Mouse (Mus musculus) heart, postnatal 10 days (tissue): ENCODE measurements at regions not wholly inside any gene's neighbourhood (a gene's known extent, or its start where the extent isn't known, plus 50 kb on each side); places are given as distances from the start of the nearest gene placed in this dataset.
A peak's percentile ranks its signal among the peaks of the same experiment; 100 is the strongest.

ENCODE experiments used
- DNase-seq, 2 experiments: peaks; one replicate each; pipeline ENCODE4 v3.0.0; 2021
- intact Hi-C: fragments of 180-260 bp; cut with DNase I; formaldehyde crosslinking; loops from one replicate; pipeline ENCODE4 v1.15.1; 2025

- intact Hi-C loops: no loop called here
- DNase-seq: no peak
Measured at GRCm38 (mm10) chr6:66224164-66224903, 271.9 kb downstream of the 4930544G11Rik start.

DNA sequence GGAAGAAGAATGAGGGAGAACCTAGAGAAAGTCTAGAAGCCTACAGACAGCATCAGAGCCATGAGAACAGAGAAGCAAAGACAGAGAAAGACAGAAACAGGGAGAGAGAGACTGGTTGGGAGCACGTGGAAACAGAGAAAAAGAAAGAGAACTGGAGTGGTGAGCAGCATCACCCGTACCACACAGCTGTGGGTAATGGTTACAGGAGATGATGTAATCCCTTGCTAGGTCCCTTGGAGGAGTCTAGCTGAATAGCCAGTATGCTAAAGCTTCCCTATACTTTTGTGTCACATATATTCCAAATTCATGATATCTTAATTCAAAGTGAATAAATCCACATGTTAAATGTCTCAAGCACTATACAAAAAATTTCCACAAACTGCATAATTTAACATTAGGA lies 284.0 kb downstream of the 4930544G11Rik start:
- intact Hi-C loops: no loop called here
- no peak for DNase-seq

- intact Hi-C loops: no loop called here
- DNase-seq: no peak
Measured at GRCm38 (mm10) chr6:66255378-66255777, 279.8 kb upstream of the Mad2l1 start.

GRCm38 (mm10) chr6:66263429-66263828 lies 271.8 kb upstream of the Mad2l1 start:
- intact Hi-C loops: no loop called here
- no peak for DNase-seq

DNA sequence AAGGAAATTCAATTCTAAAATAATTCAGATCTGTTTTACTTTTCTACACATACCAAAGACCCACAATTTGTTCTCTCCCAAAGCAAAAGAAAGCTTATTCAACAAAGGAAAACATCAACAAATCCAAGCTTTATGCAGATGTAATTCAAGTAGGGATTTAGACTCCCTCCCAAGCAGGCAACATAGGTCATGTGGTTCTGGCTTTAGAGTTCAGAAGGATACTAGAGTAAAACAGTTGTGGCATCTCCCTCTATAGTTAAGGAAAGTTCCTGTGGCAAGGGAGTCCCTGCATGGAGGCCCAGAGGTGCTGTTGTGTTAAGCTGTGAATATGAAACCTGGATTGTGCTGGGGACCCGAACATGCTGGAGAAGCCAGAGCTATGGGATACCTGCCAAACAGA lies 271.3 kb upstream of the Mad2l1 start:
- peak; percentile 7 to 12 for DNase-seq
- intact Hi-C loops: no loop called here

DNA sequence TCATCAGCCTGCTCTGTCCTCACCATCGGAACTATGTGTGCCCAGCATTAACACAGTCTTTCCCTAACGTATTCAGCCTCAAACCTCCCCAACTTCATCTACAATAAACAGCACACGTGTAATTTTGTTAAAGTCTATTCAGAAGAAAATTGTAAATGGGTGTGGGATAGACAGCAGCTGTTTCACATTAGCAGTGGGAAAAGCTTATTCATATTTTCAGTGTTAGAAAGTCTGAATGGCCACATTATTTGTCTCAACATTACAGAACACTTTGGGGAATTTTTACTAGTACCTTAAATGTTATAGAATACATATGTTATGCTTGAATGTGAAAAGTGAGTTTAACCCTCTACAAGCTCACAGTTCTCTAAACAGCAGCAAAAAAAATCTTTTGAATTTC lies 266.8 kb upstream of the Mad2l1 start:
- intact Hi-C loops: no loop called here
- DNase-seq: no peak

DNA sequence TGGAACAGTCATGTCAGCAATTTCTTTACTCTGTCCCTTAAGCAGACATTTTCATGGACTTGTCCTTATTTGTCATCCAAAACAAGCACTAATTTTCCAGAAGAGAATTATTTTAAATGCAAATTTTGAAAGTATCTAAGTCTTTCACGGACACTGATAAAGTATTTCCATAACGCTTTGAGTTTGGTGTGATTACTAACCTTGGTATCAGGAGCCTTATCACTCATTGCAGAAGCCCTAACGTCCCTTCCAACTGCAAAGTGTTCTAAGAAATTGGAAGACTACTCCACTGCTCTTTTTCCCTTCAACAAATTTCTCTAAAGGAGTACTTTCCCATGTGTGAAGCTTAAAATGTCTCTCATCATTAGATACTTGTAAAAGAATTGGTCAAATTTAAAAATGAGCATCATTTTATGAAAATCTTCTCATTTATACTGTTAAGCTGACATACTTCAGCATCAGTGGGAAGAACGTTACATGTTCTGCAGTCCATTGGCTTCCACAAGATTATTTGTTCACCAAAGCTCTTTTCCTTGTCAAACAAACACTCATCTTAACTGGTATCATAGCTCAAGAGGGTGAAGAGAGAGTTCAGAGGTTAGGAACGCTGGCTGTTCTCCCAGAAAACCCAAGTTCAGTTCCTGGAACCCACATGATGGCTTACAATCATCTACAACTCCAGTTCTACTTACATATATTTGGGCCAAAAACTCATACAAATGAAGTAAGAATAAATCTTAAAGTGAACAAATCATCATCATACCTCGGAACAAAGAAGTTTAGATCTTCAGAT lies 263.6 kb upstream of the Mad2l1 start:
- DNase-seq: peak; percentile 15 to 18
- intact Hi-C loops: no loop called here

DNA sequence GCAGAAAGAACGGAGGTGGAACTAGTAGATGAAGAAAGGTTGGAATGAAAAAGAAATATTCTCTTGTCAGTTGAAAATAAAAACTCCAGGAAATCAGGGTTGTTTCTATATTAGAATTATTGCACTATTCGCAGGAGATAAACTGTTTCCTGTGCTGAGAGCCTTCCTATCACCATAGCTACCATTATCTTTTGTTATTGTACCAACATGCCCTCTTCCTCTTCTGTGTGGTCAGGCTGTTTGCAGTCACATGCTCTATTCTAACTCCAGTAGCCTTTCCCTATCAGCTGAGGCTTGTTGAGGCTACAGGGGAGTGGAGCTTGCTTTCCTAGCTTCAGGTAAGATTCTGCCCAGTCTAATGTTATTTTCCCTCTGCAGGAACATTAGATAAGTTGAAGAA lies 263.0 kb upstream of the Mad2l1 start:
- DNase-seq: peak in 1 of 2 experiments; percentile 2
- intact Hi-C loops: no loop called here

DNA sequence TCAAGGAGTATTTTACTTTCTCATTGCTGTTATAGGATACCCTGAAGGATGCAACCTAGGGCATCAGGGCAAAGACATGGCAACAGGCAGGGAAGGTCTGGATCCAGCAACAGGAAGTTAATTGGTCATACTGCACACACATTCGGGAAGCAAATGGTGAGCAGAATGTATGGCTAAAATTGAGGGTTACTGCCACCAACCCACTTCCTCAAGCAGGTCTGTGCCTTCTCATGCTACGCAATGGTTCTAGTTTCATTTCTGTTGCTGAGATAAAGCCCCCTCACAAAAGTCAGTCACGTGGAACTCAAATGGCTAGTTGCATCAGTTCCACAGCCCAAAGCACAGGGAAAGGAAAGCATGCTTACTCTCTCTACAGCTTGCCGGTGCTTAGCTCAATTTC lies 260.5 kb upstream of the Mad2l1 start:
- no peak for DNase-seq
- intact Hi-C loops: no loop called here

GRCm38 (mm10) chr6:66280701-66281100 lies 254.5 kb upstream of the Mad2l1 start:
- intact Hi-C loops: no loop called here
- no peak for DNase-seq

DNA sequence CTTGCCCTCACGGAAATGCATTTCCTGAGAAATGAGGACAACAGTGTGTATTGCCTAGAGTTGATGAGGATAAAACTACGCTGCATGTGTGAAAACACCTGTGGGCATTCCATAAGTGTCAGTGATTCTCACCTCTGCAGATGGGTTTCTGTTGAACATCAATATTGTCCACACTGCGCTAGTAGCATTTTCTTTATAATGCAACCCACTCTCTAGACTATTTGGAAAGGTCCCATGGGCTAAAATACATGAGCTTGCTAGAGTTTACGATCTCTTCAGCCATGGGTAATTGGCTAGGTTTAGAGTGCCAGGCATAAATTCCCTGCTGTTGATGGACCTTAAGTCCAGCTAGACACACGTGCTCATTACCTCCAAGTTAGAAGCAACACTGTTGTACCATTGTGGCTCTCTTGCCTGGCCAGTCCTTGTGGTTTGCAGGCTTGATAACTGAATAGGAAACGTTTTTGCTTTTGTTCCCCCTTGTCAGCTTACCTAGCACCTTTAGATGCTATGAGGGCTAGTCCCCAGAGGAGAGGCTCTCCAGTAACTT lies 252.5 kb upstream of the Mad2l1 start:
- DNase-seq: no peak
- intact Hi-C loops: no loop called here

DNA sequence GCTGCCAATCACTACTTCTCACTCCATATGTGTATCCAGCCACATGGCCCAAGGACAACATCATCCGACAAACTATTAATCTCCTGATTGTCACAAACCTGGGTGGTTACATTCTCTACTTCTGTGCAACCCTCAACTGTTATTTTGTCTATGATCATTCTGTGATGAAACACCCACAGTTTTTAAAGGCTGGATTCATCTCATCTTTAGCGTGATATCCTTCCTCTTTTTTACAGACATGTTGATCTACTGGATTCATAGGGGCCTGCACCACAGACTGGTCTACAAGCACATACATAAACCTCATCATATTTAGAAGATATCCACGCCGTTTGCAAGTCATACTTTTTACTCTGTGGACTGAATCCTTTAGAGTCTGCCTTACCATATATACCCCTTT lies 251.7 kb upstream of the Mad2l1 start:
- DNase-seq: no peak
- intact Hi-C loops: no loop called here

- intact Hi-C loops: no loop called here
- no peak for DNase-seq
Measured at GRCm38 (mm10) chr6:66287607-66288006, 247.6 kb upstream of the Mad2l1 start.

GRCm38 (mm10) chr6:66289196-66289595 lies 246.0 kb upstream of the Mad2l1 start:
- DNase-seq: no peak
- intact Hi-C loops: no loop called here

- intact Hi-C loops: no loop called here
Measured at GRCm38 (mm10) chr6:66291576-66291975, 243.6 kb upstream of the Mad2l1 start.

GRCm38 (mm10) chr6:66298056-66298455 lies 237.1 kb upstream of the Mad2l1 start:
- intact Hi-C loops: no loop called here
- no peak for DNase-seq

More at GRCm38 (mm10) chr6:66291576-66291975, 243.6 kb upstream of the Mad2l1 start:
- DNase-seq: no peak

- DNase-seq: no peak
- intact Hi-C loops: no loop called here
Measured at GRCm38 (mm10) chr6:66300189-66300588, 235.0 kb upstream of the Mad2l1 start.

- no peak for DNase-seq
Measured at GRCm38 (mm10) chr6:66344848-66345247, 190.3 kb upstream of the Mad2l1 start.

DNA sequence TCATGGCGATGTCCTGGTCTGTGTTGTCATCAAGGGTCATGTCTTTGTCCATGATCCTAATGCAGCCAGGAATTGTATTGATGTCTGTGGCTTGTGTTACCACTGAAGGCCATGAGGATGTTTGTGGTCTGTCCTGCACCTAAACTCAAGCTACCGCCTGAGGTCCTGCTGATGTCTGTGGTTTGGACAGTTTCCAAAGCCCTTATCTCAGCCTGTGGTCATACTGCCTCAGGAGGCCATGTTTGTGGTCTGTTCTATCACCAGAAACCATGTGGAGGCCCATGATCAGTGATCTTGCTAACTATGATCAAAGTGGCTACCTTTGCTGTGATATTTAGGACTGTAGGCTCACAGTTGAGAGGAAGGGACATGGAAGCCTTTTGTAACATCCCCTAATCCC lies 187.8 kb upstream of the Mad2l1 start:
- DNase-seq: no peak
- intact Hi-C loops: no loop called here

More at GRCm38 (mm10) chr6:66344848-66345247, 190.3 kb upstream of the Mad2l1 start:
- intact Hi-C loops: no loop called here

DNA sequence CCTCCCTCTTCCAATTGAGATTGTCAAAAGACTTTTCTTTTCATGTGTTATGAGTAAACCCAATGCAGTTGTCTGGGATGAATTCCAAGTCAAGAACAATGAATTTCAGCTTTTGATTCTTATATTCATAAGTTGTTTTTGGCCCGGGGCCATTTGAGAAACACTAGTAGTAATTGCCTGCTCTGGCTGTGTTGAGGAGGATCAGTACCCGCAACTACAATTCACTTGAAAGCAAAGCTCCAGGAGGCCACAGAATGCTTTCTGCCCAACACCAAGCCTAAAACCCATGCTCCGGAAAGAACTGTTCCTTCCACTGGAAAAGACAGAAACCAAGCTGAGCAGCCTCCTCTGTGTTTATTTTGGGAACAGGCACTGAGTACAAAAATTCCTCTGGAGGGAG lies 174.1 kb upstream of the Mad2l1 start:
- intact Hi-C loops: no loop called here

DNA sequence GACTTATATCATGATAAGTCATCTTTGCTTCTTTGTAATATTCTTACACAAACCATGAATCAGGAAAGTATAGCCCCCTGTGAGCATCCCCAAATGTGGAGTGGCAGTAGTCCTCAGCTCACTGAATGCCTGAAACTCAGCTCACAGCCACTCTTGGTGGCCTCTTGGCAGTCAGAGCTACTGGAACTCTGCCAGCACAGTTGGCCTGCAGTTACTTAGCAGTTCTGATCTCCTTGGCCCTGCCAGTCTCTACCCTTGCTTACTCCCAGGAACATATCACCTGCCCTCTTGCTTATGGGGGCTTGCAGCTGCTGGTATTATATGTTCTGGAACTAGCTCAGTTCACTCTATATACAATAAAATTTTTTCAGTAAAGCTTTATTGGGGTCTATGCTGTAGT lies 167.9 kb upstream of the Mad2l1 start:
- peak; percentile 62 for DNase-seq
- intact Hi-C loops: no loop called here

More for the DNA sequence above, 174.1 kb upstream of the Mad2l1 start:
- DNase-seq: peak; percentile 40 to 61
